Mouse (Mus musculus) kidney, adult 2 months (tissue): ENCODE results near the gene Lrp11.

Experiments
- CTCF ChIP-seq: fragments of 200-500 bp; conservative IDR thresholded peaks from 2 replicates; pipeline ENCODE4 v1.5.1; 2011; ENCODE audit warnings: low read depth, mild to moderate bottlenecking, control low read depth, low read length, moderate library complexity, mixed read lengths; ENCODE audit not compliant: insufficient read depth, insufficient read length
- POLR2A ChIP-seq: fragments of 200-500 bp; IDR thresholded peaks from one replicate; pipeline ENCODE4 v1.6.1; 2011; ENCODE audit warnings: low read depth, low read length, control low read depth

GRCm38 (mm10) chr10:7608611-7609010, 19.0 kb downstream of the Lrp11 start:
- no peak for TF ChIP-seq CTCF
- TF ChIP-seq POLR2A = no peak
